Mouse (Mus musculus): ENCODE data around the gene Krt77.

The Krt77 gene

GRCm38 (mm10) chr15:101833131-101833530 lies 36.4 kb downstream of the Krt77 start:
- no peak for DNase-seq (ENCODE audit: low spot score)

- no peak for DNase-seq (ENCODE audit: low spot score)
Measured at GRCm38 (mm10) chr15:101829441-101829840, 40.1 kb downstream of the Krt77 start.

- DNase-seq (ENCODE audit: low spot score): no peak
Measured at GRCm38 (mm10) chr15:101821786-101822185, 47.7 kb downstream of the Krt77 start.

- no peak for DNase-seq (ENCODE audit: low spot score)
Measured at GRCm38 (mm10) chr15:101817875-101818274, 51.6 kb downstream of the Krt77 start, which contains the start of gene Krt2. TSS of gene Krt2 (minus strand) at chr15:101818169.
